In genomic region chr5:28175570-28175919, GRCm38 (mm10) we compare ENCODE assay signal across 21 mouse cellular contexts. TPM values are rescaled to one million over a fixed set of nuclear protein-coding genes. Genes with fewer than 3 reads are reported as not detected.
DNase-seq lines count a peak whose midpoint lies in the region; ATAC-seq and TF ChIP-seq lines count a peak whose summit lies in the region.
"Had no signal": no experiment of that assay in that cellular context is flagged by ENCODE, and none has a peak within 500 bp of the region (broad histone marks: within the 10 kb centered on the region; RNA-seq: fewer than 3 reads in every experiment).

No protein-coding gene starts in this region.

- H3K4me1 ChIP-seq in limb, embryonic 10.5 days = peaks cover 15% of the 10 kb centered on the region
- H3K4me1 ChIP-seq in midbrain, embryonic 16.5 days (ENCODE audit: control insufficient read depth, insufficient read depth, low read length) = peaks cover 9% of the 10 kb centered on the region; the same call in 1 of the 2 replicates
- H3K4me1 ChIP-seq: limb, embryonic 13.5 days had no signal

- H3K9me3 ChIP-seq in limb, embryonic 10.5 days (replicated peaks) = no peaks in the 10 kb centered on the region
- H3K9me3 ChIP-seq in midbrain, embryonic 16.5 days (replicated peaks; ENCODE audit: control insufficient read depth, low read length, poor library complexity, severe bottlenecking) = no peaks in the 10 kb centered on the region
- H3K9me3 ChIP-seq: G1E; limb, embryonic 13.5 days had no signal

- DNase-seq in gastrocnemius, adult 2 months = no peak
- DNase-seq in gastrocnemius, adult 18-20 months (ENCODE audit: low spot score) = no peak
- DNase-seq in limb, embryonic 10.5 days (ENCODE audit: low spot score) = no peak
- DNase-seq in urinary bladder, postnatal 10 days (ENCODE audit: low spot score) = no peak
- no peak for DNase-seq in spleen, adult 18-20 months
- DNase-seq: adrenal gland, adult 8-10 months; B cell, adult 2 months; gastrocnemius, postnatal 14 days; kidney, adult 8-10 months; lung, postnatal 14 days had no signal

- 2% methylated on average over 10 of the region's 10 CpGs for WGBS in limb, embryonic 10.5 days
- 5% methylated on average over 10 of the region's 10 CpGs for WGBS in midbrain, embryonic 16.5 days

- peak overlapping the region; percentile 44 for H3K4me2 ChIP-seq in midbrain, embryonic 16.5 days (ENCODE audit: low read length)
- H3K4me2 ChIP-seq: limb, embryonic 13.5 days had no signal

- H3K27me3 ChIP-seq in limb, embryonic 10.5 days (ENCODE audit: low read depth, poor library complexity, severe bottlenecking) = peaks cover 98% of the 10 kb centered on the region
- H3K27me3 ChIP-seq in midbrain, embryonic 16.5 days (ENCODE audit: control insufficient read depth, insufficient read depth, low read depth, low read length) = peaks cover 24% of the 10 kb centered on the region

- no peak for TF ChIP-seq CTCF in gastrocnemius, adult 2 months (IDR thresholded peaks at IDR 0.05)

- H3K9ac ChIP-seq in midbrain, embryonic 16.5 days (ENCODE audit: low read depth, low read length) = no peak overlapping the region
- H3K9ac ChIP-seq: limb, embryonic 13.5 days had no signal

- peak; percentile 66 for ATAC-seq in granulocyte monocyte progenitor cell, adult 5-6 weeks (replicated peaks; ENCODE audit: poor library complexity, severe bottlenecking)
- ATAC-seq in midbrain, embryonic 16.5 days = no peak

- H3K27ac ChIP-seq in gastrocnemius, adult 2 months = no peak overlapping the region
- H3K27ac ChIP-seq in limb, embryonic 10.5 days = no peak overlapping the region
- peak overlapping the region; percentile 79 for H3K27ac ChIP-seq in midbrain, embryonic 16.5 days (ENCODE audit: low read length)
- H3K27ac ChIP-seq: limb, embryonic 13.5 days had no signal

- intact Hi-C loops in gastrocnemius, adult 2 months (cut with DNase I) = no loop called here

- H3K36me3 ChIP-seq in limb, embryonic 10.5 days = no peaks in the 10 kb centered on the region
- H3K36me3 ChIP-seq in midbrain, embryonic 16.5 days (ENCODE audit: control insufficient read depth, insufficient read depth, low read length) = no peaks in the 10 kb centered on the region
- H3K36me3 ChIP-seq: G1E; limb, embryonic 13.5 days had no signal

- H3K4me3 ChIP-seq in gastrocnemius, adult 2 months = 0 out of 2 replicates have a peak overlapping the region, but pooled peaks have one; percentile 10
- H3K4me3 ChIP-seq in limb, embryonic 10.5 days = peak overlapping the region; percentile 19; the same call in 1 of the 2 replicates
- no peak overlapping the region for H3K4me3 ChIP-seq in midbrain, embryonic 16.5 days (ENCODE audit: low read depth, low read length)
- H3K4me3 ChIP-seq: erythroblast, embryonic 14.5 days; limb, embryonic 13.5 days had no signal

RNA-seq across cellular contexts. Expression of gene En2, which starts 10.1 kb away (rescaled TPM):
- total RNA-seq in gastrocnemius, adult 2 months (2021) = under 1 TPM; 0.36 to 0.54 TPM
- under 1 TPM; 0.21 to 0.23 TPM for total RNA-seq in gastrocnemius, adult 18-20 months (2021)
- not detected in 2 replicates for total RNA-seq in granulocyte monocyte progenitor cell, adult 5-6 weeks (2014; fragmentation: Nextera tagmentation)
- total RNA-seq in granulocyte monocyte progenitor cell, adult 5-6 weeks (2017) = not detected in 2 replicates
- polyA plus RNA-seq in limb, embryonic 10.5 days (2016; fragmentation: Nextera tagmentation; extraction: Ambion mirVana) = not detected in 2 replicates
- 0.55 and 0.72 TPM in 2 replicates for polyA plus RNA-seq in midbrain, embryonic 16.5 days (2015; fragmentation: Nextera tagmentation; extraction: Ambion mirVana)
- total RNA-seq: G1E had no signal
- polyA plus RNA-seq: erythroblast, embryonic 14.5 days; G1E; heart, embryonic 14.5 days; large intestine, adult 2 months; limb, embryonic 13.5 days; liver, embryonic 16.5 days; neural tube, embryonic 14.5 days; stomach, embryonic 14.5 days; thymus, postnatal 0 days had no signal
